Mouse (Mus musculus) liver, embryonic 11.5 days (tissue): ENCODE measurements around the gene Cenpa. TPM values are rescaled to one million over a fixed set of nuclear protein-coding genes. Genes with fewer than 3 reads are reported as not detected.

Experiments used
- ATAC-seq: fragments of 200-750 bp; cut with Nextera tagmentation; replicated peaks from 2 replicates; pipeline ENCODE4 v1.8.0; 2017; ENCODE audit warnings: moderate number of reproducible peaks, mild to moderate bottlenecking, moderate TSS enrichment, moderate library complexity; ENCODE audit not compliant: low FRiP score
- DNase-seq: peaks from one replicate; pipeline ENCODE4 v3.0.0-alpha.2; 2017; ENCODE audit warnings: low spot score
- H3K27ac ChIP-seq: fragments of 300-500 bp; sonication (generic); 2 replicates; pipeline ENCODE4 v1.5.1; 2014; ENCODE audit warnings: mild to moderate bottlenecking, low read depth, low read length, control low read depth
- H3K27me3 ChIP-seq: fragments of 300-500 bp; sonication (generic); replicated peaks from 2 replicates; pipeline ENCODE4 v1.6.1; 2014; ENCODE audit warnings: low read length, mixed read lengths; ENCODE audit not compliant: control insufficient read depth, insufficient read depth
- H3K36me3 ChIP-seq: fragments of 300-500 bp; sonication (generic); 2 replicates; pipeline ENCODE4 v1.6.1; 2014; ENCODE audit warnings: mild to moderate bottlenecking, low read length, moderate library complexity, mixed read lengths; ENCODE audit not compliant: control insufficient read depth, insufficient read depth
- H3K4me1 ChIP-seq: fragments of 300-500 bp; sonication (generic); replicated peaks from 2 replicates; pipeline ENCODE4 v1.6.1; 2014; ENCODE audit warnings: low read length, mixed read lengths; ENCODE audit not compliant: control insufficient read depth, insufficient read depth
- H3K4me2 ChIP-seq: fragments of 300-500 bp; sonication (generic); 2 replicates; pipeline ENCODE4 v1.6.1; 2014; ENCODE audit warnings: mild to moderate bottlenecking, control low read depth, moderate library complexity
- H3K4me3 ChIP-seq: fragments of 300-500 bp; sonication (generic); 2 replicates; pipeline ENCODE4 v1.5.1; 2014; ENCODE audit warnings: low read depth, low read length, control low read depth
- H3K9ac ChIP-seq: fragments of 300-500 bp; sonication (generic); 2 replicates; pipeline ENCODE4 v1.6.1; 2014; ENCODE audit warnings: low read depth, low read length, control low read depth
- H3K9me3 ChIP-seq: fragments of 300-500 bp; sonication (generic); 2 replicates; pipeline ENCODE4 v1.6.1; 2016; ENCODE audit warnings: low read length, inconsistent platforms, mixed read lengths; ENCODE audit not compliant: control insufficient read depth
- WGBS: fragments of 180-500 bp; shearing (Covaris S2); extraction: QIAGEN DNeasy Blood & Tissue Kit; methylation state at CpG from one replicate; pipeline ENCODE4 v1.1.7; 2014; 5-methylcytosine and 5-hydroxymethylcytosine counted together
- polyA plus RNA-seq: library from polyadenylated mRNA; unstranded; fragments of >200 nt; fragmentation: Nextera tagmentation; extraction: Ambion mirVana; gene quantifications from 2 replicates; pipeline ENCODE4 v1.2.1, GENCODE M21; 2014

Gene Cenpa
- polyA plus RNA-seq, 1 experiment from 2014 or later: 357 TPM

GRCm38 (mm10) chr5:30622177-30622840, 44.3 kb upstream of the Cenpa start:
- Histone ChIP-seq H3K4me3 (peak overlapping the region; percentile 34), H3K4me1 (peaks cover 14% of the 10 kb centered on the region), H3K9me3 (no peaks in the 10 kb centered on the region), H3K4me2 (peak overlapping the region; percentile 72), H3K27me3 (peaks cover 37% of the 10 kb centered on the region), H3K36me3 (no peaks in the 10 kb centered on the region), H3K27ac (no peak overlapping the region), H3K9ac (no peak overlapping the region)
- ATAC-seq (no peak), DNase-seq (peak; percentile 46)
- WGBS: 6% methylated on average over 65 of the region's 69 CpGs

GRCm38 (mm10) chr5:30622841-30623185, 43.8 kb upstream of the Cenpa start:
- WGBS: 16% methylated on average over 10 of the region's 10 CpGs
- 0 out of 2 replicates have a peak overlapping the region, but pooled peaks have one; percentile 2 for H3K9ac ChIP-seq
- H3K9me3 ChIP-seq: no peaks in the 10 kb centered on the region
- H3K36me3 ChIP-seq: no peaks in the 10 kb centered on the region
- H3K4me1 ChIP-seq: peaks cover 12% of the 10 kb centered on the region
- no peak overlapping the region for H3K27ac ChIP-seq
- peak overlapping the region; percentile 34 for H3K4me3 ChIP-seq
- no peak for ATAC-seq
- peak overlapping the region; percentile 72 for H3K4me2 ChIP-seq
- peak; percentile 38 for DNase-seq
- peaks cover 37% of the 10 kb centered on the region for H3K27me3 ChIP-seq

GRCm38 (mm10) chr5:30623380-30623779, 43.2 kb upstream of the Cenpa start:
- Histone ChIP-seq H3K4me3 (no peak overlapping the region), H3K27me3 (peaks cover 37% of the 10 kb centered on the region), H3K27ac (no peak overlapping the region), H3K9me3 (no peaks in the 10 kb centered on the region), H3K36me3 (no peaks in the 10 kb centered on the region), H3K4me2 (no peak overlapping the region; the same call in 1 of the 2 replicates), H3K4me1 (peaks cover 9% of the 10 kb centered on the region), H3K9ac (no peak overlapping the region)
- ATAC-seq (no peak), DNase-seq (no peak)
- WGBS: 72% methylated on average over 2 of the region's 2 CpGs

GRCm38 (mm10) chr5:30624311-30624710, 42.3 kb upstream of the Cenpa start:
- Histone ChIP-seq H3K9me3 (no peaks in the 10 kb centered on the region), H3K4me1 (peaks cover 9% of the 10 kb centered on the region), H3K27me3 (peaks cover 37% of the 10 kb centered on the region), H3K27ac (no peak overlapping the region), H3K9ac (no peak overlapping the region), H3K4me3 (no peak overlapping the region), H3K4me2 (no peak overlapping the region), H3K36me3 (no peaks in the 10 kb centered on the region)
- WGBS: 28% methylated on average over 1 of the region's 1 CpGs
- no peak for DNase-seq
- ATAC-seq: no peak

- WGBS: 48% methylated on average over 4 of the region's 4 CpGs
- DNase-seq (no peak), ATAC-seq (no peak)
- H3K27ac ChIP-seq: no peak overlapping the region
- no peak overlapping the region for H3K4me2 ChIP-seq
- peaks cover 9% of the 10 kb centered on the region for H3K4me1 ChIP-seq
- no peak overlapping the region for H3K9ac ChIP-seq
- H3K27me3 ChIP-seq: peaks cover 33% of the 10 kb centered on the region
- H3K36me3 ChIP-seq: no peaks in the 10 kb centered on the region
- no peaks in the 10 kb centered on the region for H3K9me3 ChIP-seq
- H3K4me3 ChIP-seq: no peak overlapping the region
These were observed 41.7 kb upstream of the Cenpa start for GRCm38 (mm10) chr5:30624908-30625307.

GRCm38 (mm10) chr5:30625379-30625778, 41.2 kb upstream of the Cenpa start:
- no peak overlapping the region for H3K27ac ChIP-seq
- no peak for DNase-seq
- 70% methylated on average over 3 of the region's 3 CpGs for WGBS
- no peak for ATAC-seq
- no peaks in the 10 kb centered on the region for H3K9me3 ChIP-seq
- H3K4me1 ChIP-seq: peaks cover 9% of the 10 kb centered on the region
- no peak overlapping the region for H3K4me2 ChIP-seq
- peaks cover 33% of the 10 kb centered on the region for H3K27me3 ChIP-seq
- H3K36me3 ChIP-seq: no peaks in the 10 kb centered on the region
- no peak overlapping the region for H3K9ac ChIP-seq
- no peak overlapping the region for H3K4me3 ChIP-seq

- no peak for ATAC-seq
- Histone ChIP-seq H3K9ac (no peak overlapping the region), H3K9me3 (no peaks in the 10 kb centered on the region), H3K27ac (no peak overlapping the region), H3K27me3 (peaks cover 22% of the 10 kb centered on the region), H3K4me1 (peaks cover 9% of the 10 kb centered on the region), H3K36me3 (no peaks in the 10 kb centered on the region), H3K4me2 (no peak overlapping the region), H3K4me3 (no peak overlapping the region)
- no peak for DNase-seq
- 67% methylated on average over 8 of the region's 8 CpGs for WGBS
These were observed 40.1 kb upstream of the Cenpa start for GRCm38 (mm10) chr5:30626331-30627105.

GRCm38 (mm10) chr5:30628511-30628910, 38.1 kb upstream of the Cenpa start:
- ATAC-seq: no peak
- no peak overlapping the region for H3K4me2 ChIP-seq
- H3K4me3 ChIP-seq: no peak overlapping the region
- no peak overlapping the region for H3K27ac ChIP-seq
- no peaks in the 10 kb centered on the region for H3K36me3 ChIP-seq
- H3K9me3 ChIP-seq: no peaks in the 10 kb centered on the region
- 59% methylated on average over 3 of the region's 3 CpGs for WGBS
- no peak overlapping the region for H3K9ac ChIP-seq
- DNase-seq: no peak
- H3K27me3 ChIP-seq: peaks cover 7% of the 10 kb centered on the region
- no peaks in the 10 kb centered on the region; the same call in 1 of the 2 replicates for H3K4me1 ChIP-seq

GRCm38 (mm10) chr5:30630401-30630800, 36.2 kb upstream of the Cenpa start:
- no peak overlapping the region for H3K27ac ChIP-seq

More at GRCm38 (mm10) chr5:30630401-30630800, 36.2 kb upstream of the Cenpa start:
- 73% methylated on average over 6 of the region's 6 CpGs for WGBS
- Histone ChIP-seq H3K27me3 (no peaks in the 10 kb centered on the region; the same call in 1 of the 2 replicates), H3K9ac (no peak overlapping the region), H3K36me3 (no peaks in the 10 kb centered on the region), H3K9me3 (no peaks in the 10 kb centered on the region), H3K4me2 (no peak overlapping the region), H3K4me3 (no peak overlapping the region), H3K4me1 (no peaks in the 10 kb centered on the region)
- no peak for ATAC-seq
- DNase-seq: no peak
